Mouse (Mus musculus) liver, embryonic 16.5 days (tissue): ENCODE measurements around the gene Pik3r4. TPM values are rescaled to one million over a fixed set of nuclear protein-coding genes. Genes with fewer than 3 reads are reported as not detected.
"Not testable (repeated sequence)": the region's sequence is repeated elsewhere in the genome, so short reads cannot be mapped to it uniquely, and the experiment has no call there.

Source experiments
- ATAC-seq: fragments of 200-750 bp; cut with Nextera tagmentation; 2 replicates; pipeline ENCODE4 v1.8.0; 2017; ENCODE audit warnings: low read depth, mild to moderate bottlenecking, moderate number of reproducible peaks, moderate library complexity
- H3K27ac ChIP-seq: fragments of 300-500 bp; sonication (generic); 2 replicates; pipeline ENCODE4 v1.5.1; 2014; ENCODE audit warnings: mild to moderate bottlenecking, low read length
- H3K27me3 ChIP-seq: fragments of 300-500 bp; sonication (generic); 2 replicates; pipeline ENCODE4 v1.6.1; 2014; ENCODE audit warnings: low read depth, low read length, mixed read lengths; ENCODE audit not compliant: control insufficient read depth, insufficient read depth
- H3K36me3 ChIP-seq: fragments of 300-500 bp; sonication (generic); 2 replicates; pipeline ENCODE4 v1.6.1; 2014; ENCODE audit warnings: mild to moderate bottlenecking; ENCODE audit not compliant: control insufficient read depth, insufficient read depth
- H3K4me1 ChIP-seq: fragments of 300-500 bp; sonication (generic); 2 replicates; pipeline ENCODE4 v1.6.1; 2014; ENCODE audit warnings: low read depth, low read length, mixed read lengths; ENCODE audit not compliant: control insufficient read depth
- H3K4me2 ChIP-seq: fragments of 300-500 bp; sonication (generic); 2 replicates; pipeline ENCODE4 v1.6.1; 2014; ENCODE audit warnings: low read depth, low read length, mixed read lengths
- H3K4me3 ChIP-seq: fragments of 300-500 bp; sonication (generic); 2 replicates; pipeline ENCODE4 v1.5.1; 2014; ENCODE audit warnings: low read depth, mild to moderate bottlenecking, low read length
- H3K9ac ChIP-seq: fragments of 300-500 bp; sonication (generic); 2 replicates; pipeline ENCODE4 v1.6.1; 2014; ENCODE audit warnings: low read depth, low read length
- H3K9me3 ChIP-seq: fragments of 300-500 bp; sonication (generic); replicated peaks from 2 replicates; pipeline ENCODE4 v1.6.1; 2016; ENCODE audit warnings: low read length; ENCODE audit not compliant: control insufficient read depth
- WGBS: fragments of 180-500 bp; shearing (Covaris S2); extraction: QIAGEN DNeasy Blood & Tissue Kit; methylation state at CpG from one replicate; pipeline ENCODE4 v1.1.7; 2014; ENCODE audit not compliant: insufficient replicate concordance; 5-methylcytosine and 5-hydroxymethylcytosine counted together
- polyA plus RNA-seq: library from polyadenylated mRNA; unstranded; fragments of >200 nt; fragmentation: Nextera tagmentation; extraction: Ambion mirVana; gene quantifications from 2 replicates; pipeline ENCODE4 v1.2.1, GENCODE M21; 2015

Gene Pik3r4
- polyA plus RNA-seq, result 5.4 and 6.4 TPM in 2 replicates

DNA sequence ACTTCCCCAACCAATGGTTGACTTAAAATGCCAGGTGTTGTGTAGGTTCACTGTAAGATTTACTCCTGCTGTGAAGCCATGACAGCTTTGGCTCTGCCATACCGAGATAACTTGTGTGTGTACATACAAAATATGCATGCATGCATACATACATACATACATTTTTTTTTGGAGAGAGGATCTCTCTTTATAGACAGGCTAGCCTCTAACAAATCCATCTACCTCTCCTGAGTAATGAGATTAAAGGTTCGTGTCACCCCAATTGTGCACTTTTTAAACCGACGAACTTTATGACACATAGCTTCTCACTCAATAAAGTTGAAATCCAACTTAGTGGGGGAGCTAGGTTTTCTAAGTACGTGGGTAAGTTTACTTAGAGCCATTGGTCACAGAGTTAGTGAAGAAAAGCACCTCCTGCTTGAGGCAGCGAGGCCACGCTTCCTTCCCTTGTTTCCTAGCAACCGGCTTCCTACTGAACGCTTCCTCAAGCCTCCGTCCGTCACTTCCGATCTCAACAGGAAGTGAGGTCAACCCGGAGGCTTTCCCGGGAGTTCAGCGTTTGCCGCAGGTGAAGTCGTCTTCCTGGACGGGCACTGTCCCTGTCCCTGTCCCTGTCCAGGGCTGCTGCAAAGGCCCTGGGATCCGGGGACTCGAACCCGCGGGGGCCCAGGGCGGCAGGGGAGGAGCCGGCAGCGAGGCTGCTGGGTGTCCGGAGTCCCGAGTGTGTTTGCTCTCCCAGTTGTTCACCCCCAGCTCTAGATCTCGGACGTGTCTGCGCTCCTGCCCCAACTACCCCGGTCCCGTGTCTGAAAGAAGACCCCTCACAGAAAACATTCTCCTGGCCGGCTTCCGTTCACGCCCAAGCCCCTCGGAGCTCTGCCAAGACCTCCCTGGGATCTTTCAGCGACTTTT lies at the start of gene Pik3r4:
Pik3r4 (plus strand) TSS at position 519 of the 912 bp plus-strand sequence.
- peak within 1 kb of the TSS; percentile 82 for H3K9ac ChIP-seq
- peak; percentile 83 for ATAC-seq
- peak within 1 kb of the TSS; percentile 86 for H3K4me3 ChIP-seq
- H3K36me3 ChIP-seq, result peaks cover 6% of the 10 kb centered on the region; the same call in 1 of the 2 replicates
- WGBS, result 5% methylated on average over 37 of the region's 37 CpGs
- no peaks in the 10 kb centered on the region for H3K27me3 ChIP-seq
- 0 out of 2 replicates have a peak within 1 kb of the TSS, but pooled peaks have one; percentile 14 for H3K27ac ChIP-seq
- peaks cover 3% of the 10 kb centered on the region for H3K4me1 ChIP-seq
- H3K9me3 ChIP-seq, result no peaks in the 10 kb centered on the region
- H3K4me2 ChIP-seq, result peak within 1 kb of the TSS; percentile 75

DNA sequence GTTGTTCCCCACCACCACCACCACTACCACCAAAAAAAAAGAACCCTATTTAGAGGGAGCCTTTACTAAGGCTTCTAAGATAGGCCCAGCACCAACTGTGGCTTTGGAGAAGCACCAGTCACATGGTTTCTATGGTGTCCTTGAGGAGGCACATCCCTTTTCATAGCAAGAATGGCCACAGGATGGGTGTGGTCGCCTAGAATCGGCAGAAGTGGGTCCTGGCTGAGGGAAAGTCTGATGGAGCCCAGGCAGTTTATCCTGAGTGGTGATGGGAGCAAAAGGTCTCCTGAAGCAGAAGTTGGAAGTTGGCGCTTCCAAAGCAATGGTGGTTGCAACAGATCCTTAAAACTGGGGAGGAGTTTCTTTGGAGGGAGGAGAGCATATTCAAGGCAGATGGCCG lies 43.9 kb upstream of the Pik3r4 start:
- no peak overlapping the region for H3K9ac ChIP-seq
- no peak overlapping the region for H3K27ac ChIP-seq
- no peaks in the 10 kb centered on the region for H3K27me3 ChIP-seq
- no peak overlapping the region for H3K4me2 ChIP-seq
- ATAC-seq, result no peak
- WGBS, result 54% methylated on average over 4 of the region's 4 CpGs
- H3K4me3 ChIP-seq, result no peak overlapping the region
- H3K9me3 ChIP-seq, result no peaks in the 10 kb centered on the region
- no peaks in the 10 kb centered on the region for H3K4me1 ChIP-seq
- H3K36me3 ChIP-seq, result no peaks in the 10 kb centered on the region

DNA sequence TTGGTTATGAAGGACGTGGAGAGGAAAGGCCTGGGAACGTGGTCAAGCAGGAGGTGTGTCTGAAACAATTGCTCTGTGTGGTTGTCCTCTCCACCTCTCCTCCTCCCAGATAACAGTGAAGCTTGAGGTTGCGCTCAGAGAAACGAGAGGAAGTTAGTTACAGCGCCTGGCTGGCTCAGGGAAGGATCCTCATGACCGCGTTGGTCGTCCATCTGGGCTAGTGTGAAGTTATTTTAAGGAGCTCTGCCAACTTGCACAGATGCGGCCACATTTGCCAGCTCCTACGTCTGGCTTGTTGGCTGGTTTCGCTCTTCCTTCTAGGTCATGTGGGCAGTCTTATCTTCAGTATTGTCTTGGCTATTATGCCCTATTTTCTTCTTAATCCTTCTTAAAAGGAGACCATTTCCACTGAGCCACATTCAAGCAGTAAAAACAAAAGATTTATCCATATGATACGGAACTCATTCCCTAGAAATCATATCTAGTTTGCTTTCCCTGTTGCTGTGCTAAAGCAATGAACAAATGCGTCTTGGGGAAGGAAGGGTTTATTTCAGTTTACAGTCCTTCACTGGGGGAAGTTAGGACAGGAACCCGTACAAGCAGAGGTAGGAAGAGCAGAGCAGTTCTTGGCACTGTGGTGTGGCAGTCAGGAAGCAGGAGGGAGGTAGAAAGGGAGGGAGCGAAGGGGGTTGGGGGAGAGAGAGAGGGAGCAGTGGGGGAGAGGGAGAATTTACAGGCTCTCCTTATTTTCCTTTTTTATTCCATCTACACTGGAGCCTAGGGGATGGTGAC lies 30.6 kb upstream of the Pik3r4 start:
- no peak for ATAC-seq
- WGBS, result 37% methylated on average over 15 of the region's 15 CpGs
- H3K9me3 ChIP-seq, result no peaks in the 10 kb centered on the region
- H3K4me2 ChIP-seq, result no peak overlapping the region
- no peaks in the 10 kb centered on the region for H3K27me3 ChIP-seq
- no peaks in the 10 kb centered on the region for H3K4me1 ChIP-seq
- no peak overlapping the region for H3K4me3 ChIP-seq
- H3K27ac ChIP-seq, result no peak overlapping the region
- no peaks in the 10 kb centered on the region for H3K36me3 ChIP-seq
- H3K9ac ChIP-seq, result no peak overlapping the region

DNA sequence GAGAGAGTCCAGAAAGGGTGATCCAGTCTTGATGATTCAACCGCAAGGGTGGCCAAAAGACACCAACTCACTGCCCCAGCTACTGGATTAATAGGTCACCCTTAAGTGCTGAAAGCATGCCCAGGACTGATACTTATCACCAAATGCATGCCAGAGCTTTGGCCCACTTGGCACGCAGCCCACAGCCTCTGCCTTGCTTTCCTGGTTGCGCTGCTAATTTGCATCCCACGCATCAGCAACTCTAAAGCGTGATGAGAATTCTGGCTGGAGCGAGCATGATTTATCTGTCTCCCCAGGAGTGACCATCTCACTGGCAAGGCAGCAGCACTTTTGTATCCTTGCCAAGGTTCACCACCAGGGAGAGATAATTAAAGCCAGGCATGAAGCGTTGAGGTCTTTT lies 29.9 kb upstream of the Pik3r4 start:
- Histone ChIP-seq H3K27ac (no peak overlapping the region), H3K9ac (no peak overlapping the region), H3K4me1 (no peaks in the 10 kb centered on the region), H3K4me3 (no peak overlapping the region), H3K36me3 (no peaks in the 10 kb centered on the region), H3K27me3 (no peaks in the 10 kb centered on the region), H3K9me3 (no peaks in the 10 kb centered on the region), H3K4me2 (no peak overlapping the region)
- WGBS, result 75% methylated on average over 7 of the region's 7 CpGs
- ATAC-seq, result no peak

DNA sequence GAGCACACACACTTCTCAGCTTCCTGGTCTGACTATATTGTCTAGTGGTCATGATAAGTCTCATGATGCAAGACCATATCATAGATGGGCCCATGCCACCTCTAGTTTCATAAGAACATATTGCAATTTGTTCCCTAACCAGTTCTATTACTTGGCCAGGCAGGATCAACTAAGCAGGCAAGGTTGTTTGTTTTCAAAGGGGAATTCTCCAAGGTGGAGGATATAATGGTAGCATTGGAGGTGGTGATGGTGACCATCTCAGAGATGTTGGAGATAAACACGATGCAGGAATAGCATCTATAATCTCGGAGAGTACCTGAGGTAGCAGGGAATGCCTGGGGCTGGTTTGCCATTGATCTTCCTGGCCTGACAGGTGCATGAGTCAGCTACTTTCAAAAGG lies 26.8 kb upstream of the Pik3r4 start:
- Histone ChIP-seq H3K27me3 (no peaks in the 10 kb centered on the region), H3K9me3 (no peaks in the 10 kb centered on the region), H3K4me2 (no peak overlapping the region), H3K9ac (no peak overlapping the region), H3K4me1 (no peaks in the 10 kb centered on the region), H3K4me3 (no peak overlapping the region), H3K27ac (no peak overlapping the region), H3K36me3 (no peaks in the 10 kb centered on the region)
- ATAC-seq, result no peak
- 58% methylated on average over 2 of the region's 2 CpGs for WGBS

DNA sequence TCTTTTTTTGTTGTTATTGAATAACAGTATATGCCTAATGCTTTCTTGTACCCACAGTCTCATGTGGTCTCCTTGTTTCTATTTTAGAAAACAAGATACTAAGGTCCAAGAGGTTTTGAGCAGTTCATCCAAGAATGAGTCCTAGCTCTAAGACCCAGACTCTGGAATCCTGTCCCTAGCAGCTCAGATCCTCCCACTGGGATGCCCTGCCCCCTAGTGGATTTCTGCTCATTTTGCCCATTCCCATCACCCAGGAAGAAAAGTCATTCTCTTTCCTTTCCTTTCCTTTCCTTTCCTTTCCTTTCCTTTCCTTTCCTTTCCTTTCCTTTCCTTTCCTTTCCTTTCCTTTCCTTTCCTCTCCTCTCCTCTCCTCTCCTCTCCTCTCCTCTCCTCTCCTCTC lies 25.5 kb upstream of the Pik3r4 start:
- not testable (repeated sequence) for H3K27ac ChIP-seq, H3K36me3 ChIP-seq, H3K9me3 ChIP-seq, H3K4me1 ChIP-seq, H3K27me3 ChIP-seq, ATAC-seq, H3K9ac ChIP-seq, H3K4me3 ChIP-seq, H3K4me2 ChIP-seq

DNA sequence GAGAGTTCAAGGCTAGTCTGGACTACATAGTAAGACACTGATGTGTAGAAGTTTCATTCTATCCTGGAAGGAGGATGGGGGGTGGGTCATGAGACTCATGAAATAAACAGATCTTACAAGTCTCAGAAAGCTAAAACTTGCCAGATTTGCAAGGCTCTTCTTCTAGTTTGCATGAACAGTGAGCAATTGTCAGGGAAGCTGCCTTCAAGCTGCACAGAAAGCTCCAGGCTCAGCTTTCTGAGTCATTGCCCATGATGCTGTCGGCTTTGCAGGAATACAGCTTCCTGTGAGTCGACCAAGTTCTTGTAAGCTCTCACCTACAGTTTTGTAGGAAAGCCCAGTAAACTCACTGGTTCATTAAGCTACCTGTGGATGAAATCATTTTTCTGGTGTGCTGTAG lies 8.8 kb upstream of the Pik3r4 start:
- H3K27me3 ChIP-seq, result no peaks in the 10 kb centered on the region
- no peak overlapping the region for H3K9ac ChIP-seq
- ATAC-seq, result no peak
- no peaks in the 10 kb centered on the region for H3K36me3 ChIP-seq
- H3K4me2 ChIP-seq, result no peak overlapping the region
- no peak overlapping the region for H3K4me3 ChIP-seq
- no peaks in the 10 kb centered on the region for H3K4me1 ChIP-seq
- H3K27ac ChIP-seq, result no peak overlapping the region
- WGBS, result 53% methylated on average over 2 of the region's 2 CpGs
- H3K9me3 ChIP-seq, result no peaks in the 10 kb centered on the region

DNA sequence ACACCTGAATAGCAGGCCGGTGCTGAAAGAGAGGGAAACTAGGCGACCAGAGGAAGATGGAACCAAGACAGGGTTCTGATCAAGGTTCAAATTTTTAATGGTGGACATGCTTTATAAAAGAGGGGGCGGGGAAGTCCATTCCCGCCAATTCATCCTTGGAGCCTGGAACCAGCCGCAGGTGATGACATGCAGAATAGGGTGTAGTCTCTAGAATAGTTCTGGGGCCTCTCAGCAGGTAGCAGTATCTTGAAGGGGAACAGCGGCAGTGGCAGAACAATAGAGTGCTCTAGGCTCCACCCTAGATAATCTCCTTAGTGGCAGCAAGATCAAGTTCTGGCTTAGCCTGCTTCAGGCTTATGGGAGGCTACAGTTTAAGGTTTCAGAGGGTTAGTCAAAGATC lies 1.4 kb upstream of the Pik3r4 start:
- H3K4me3 ChIP-seq, ATAC-seq, H3K4me2 ChIP-seq, H3K9ac ChIP-seq, H3K4me1 ChIP-seq, H3K9me3 ChIP-seq, H3K36me3 ChIP-seq, H3K27me3 ChIP-seq, H3K27ac ChIP-seq: not testable (repeated sequence)
- 65% methylated on average over 6 of the region's 6 CpGs for WGBS

DNA sequence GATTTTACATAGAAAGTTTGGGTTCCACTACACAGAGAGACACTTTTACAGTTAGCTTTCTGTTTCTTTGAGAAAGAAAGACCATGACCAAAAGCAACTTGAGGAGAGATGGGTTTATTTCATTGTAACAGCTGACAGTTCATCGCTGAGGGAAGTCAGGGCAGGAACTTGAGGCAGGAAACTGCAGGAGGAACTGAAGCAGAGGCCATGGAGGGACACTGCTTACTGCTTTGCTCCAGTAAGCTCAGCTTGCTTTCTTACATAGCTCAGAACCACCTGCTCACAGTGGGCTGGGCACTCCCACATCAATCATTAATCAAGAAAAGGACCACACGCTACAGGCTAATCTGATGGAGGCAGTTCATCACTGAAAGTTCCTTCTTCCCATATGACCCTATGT lies 13.4 kb downstream of the Pik3r4 start:
- Histone ChIP-seq H3K36me3 (no peaks in the 10 kb centered on the region; the same call in 1 of the 2 replicates), H3K4me2 (no peak overlapping the region), H3K9me3 (no peaks in the 10 kb centered on the region), H3K4me1 (no peaks in the 10 kb centered on the region), H3K9ac (no peak overlapping the region), H3K27ac (no peak overlapping the region), H3K4me3 (no peak overlapping the region), H3K27me3 (no peaks in the 10 kb centered on the region)
- WGBS, result 46% methylated on average over 2 of the region's 2 CpGs
- no peak for ATAC-seq
